Mouse (Mus musculus) gonadal fat pad, adult 2 months (tissue): ENCODE data around the gene Zfp810. TPM values are rescaled to one million over a fixed set of nuclear protein-coding genes. Genes with fewer than 3 reads are reported as not detected.
"Not testable (repeated sequence)": the region's sequence is repeated elsewhere in the genome, so short reads cannot be mapped to it uniquely, and the experiment has no call there.

Source experiments
- DNase-seq: peaks from one replicate; pipeline ENCODE4 v3.0.0-alpha.2; 2012; ENCODE audit warnings: low read depth
- polyA plus RNA-seq: library from polyadenylated mRNA; depleted of rRNA; stranded (reverse); fragments of >200 nt; gene quantifications from 2 replicates; pipeline ENCODE4 v1.2.3, GENCODE M21; 2012; rRNA removed

Gene Zfp810
- polyA plus RNA-seq, result 11.2 and 13.2 TPM in 2 replicates

- peak; percentile 46 for DNase-seq
Observed at GRCm38 (mm10) chr9:22307156-22307919, at the start of gene Zfp810. Zfp810 (minus strand) TSS chr9:22307648.

- no peak for DNase-seq
Observed at GRCm38 (mm10) chr9:22355919-22356318, 48.5 kb upstream of the Zfp810 start.

- DNase-seq, result no peak
Observed at GRCm38 (mm10) chr9:22353901-22354300, 46.5 kb upstream of the Zfp810 start.

GRCm38 (mm10) chr9:22353465-22353864 is 46.0 kb upstream of the Zfp810 start:
- no peak for DNase-seq

GRCm38 (mm10) chr9:22340331-22340730 is 32.9 kb upstream of the Zfp810 start:
- DNase-seq, result no peak

- no peak for DNase-seq
Observed at GRCm38 (mm10) chr9:22337217-22337616, 29.8 kb upstream of the Zfp810 start.

GRCm38 (mm10) chr9:22327475-22328387 is 20.3 kb upstream of the Zfp810 start:
- DNase-seq, result peak; percentile 45

GRCm38 (mm10) chr9:22327099-22327474 is 19.6 kb upstream of the Zfp810 start:
- peak; percentile 20 for DNase-seq

- no peak for DNase-seq
Observed at GRCm38 (mm10) chr9:22324579-22324978, 17.1 kb upstream of the Zfp810 start.

- no peak for DNase-seq
Observed at GRCm38 (mm10) chr9:22322381-22323211, 15.1 kb upstream of the Zfp810 start.

- no peak for DNase-seq
Observed at GRCm38 (mm10) chr9:22319109-22319508, 11.7 kb upstream of the Zfp810 start.

GRCm38 (mm10) chr9:22316047-22316446 is 8.6 kb upstream of the Zfp810 start:
- not testable (repeated sequence) for DNase-seq

GRCm38 (mm10) chr9:22314066-22314465 is 6.6 kb upstream of the Zfp810 start:
- DNase-seq, result no peak

- no peak for DNase-seq
Observed at GRCm38 (mm10) chr9:22313218-22313617, 5.8 kb upstream of the Zfp810 start.

- DNase-seq, result no peak
Observed at GRCm38 (mm10) chr9:22309651-22310050, 2.2 kb upstream of the Zfp810 start.

GRCm38 (mm10) chr9:22307920-22308262 is 443 bp upstream of the Zfp810 start:
- not testable (repeated sequence) for DNase-seq

GRCm38 (mm10) chr9:22306726-22307125 is 722 bp downstream of the Zfp810 start:
- DNase-seq, result no peak

- DNase-seq, result no peak
Observed at GRCm38 (mm10) chr9:22302199-22302598, 5.2 kb downstream of the Zfp810 start.

- no peak for DNase-seq
Observed at GRCm38 (mm10) chr9:22278733-22279132, 28.7 kb downstream of the Zfp810 start.

GRCm38 (mm10) chr9:22268886-22269285 is 38.6 kb downstream of the Zfp810 start:
- no peak for DNase-seq

- DNase-seq, result no peak
Observed at GRCm38 (mm10) chr9:22262611-22263010, 44.8 kb downstream of the Zfp810 start.

- DNase-seq, result no peak
Observed at GRCm38 (mm10) chr9:22261594-22261993, 45.9 kb downstream of the Zfp810 start.
